Mouse (Mus musculus): ENCODE measurements around the gene Cers6. TPM values are rescaled to one million over a fixed set of nuclear protein-coding genes. Genes with fewer than 3 reads are reported as not detected.

Cers6 gene
- total RNA-seq, 2 experiments from 2014 or later, result 96.5 to 109 TPM

GRCm38 (mm10) chr2:69071440-69072235 lies 210.4 kb downstream of the Cers6 start:
- DNase-seq, result no peak

- no peak for DNase-seq
These were observed 215.9 kb downstream of the Cers6 start for GRCm38 (mm10) chr2:69077189-69077588.

DNA sequence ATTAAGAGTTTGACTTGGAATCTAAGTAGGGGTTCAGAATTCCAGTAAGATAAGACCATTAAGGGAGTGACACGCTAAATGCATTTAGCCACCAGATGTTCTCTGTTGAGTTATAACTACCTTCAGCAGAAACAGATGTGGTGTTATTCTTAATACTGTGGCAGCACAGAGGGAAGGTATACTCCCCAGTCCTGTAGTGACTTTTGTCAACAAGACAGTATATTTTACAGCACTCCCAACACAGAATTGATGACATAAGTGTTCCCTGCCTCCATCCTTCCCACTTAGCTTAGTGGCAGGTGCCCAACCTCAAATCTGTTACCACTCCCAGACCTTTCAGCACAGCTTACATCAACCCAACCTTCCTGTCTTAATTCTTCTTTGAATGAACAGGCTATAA lies 219.5 kb downstream of the Cers6 start:
- DNase-seq, result no peak

DNA sequence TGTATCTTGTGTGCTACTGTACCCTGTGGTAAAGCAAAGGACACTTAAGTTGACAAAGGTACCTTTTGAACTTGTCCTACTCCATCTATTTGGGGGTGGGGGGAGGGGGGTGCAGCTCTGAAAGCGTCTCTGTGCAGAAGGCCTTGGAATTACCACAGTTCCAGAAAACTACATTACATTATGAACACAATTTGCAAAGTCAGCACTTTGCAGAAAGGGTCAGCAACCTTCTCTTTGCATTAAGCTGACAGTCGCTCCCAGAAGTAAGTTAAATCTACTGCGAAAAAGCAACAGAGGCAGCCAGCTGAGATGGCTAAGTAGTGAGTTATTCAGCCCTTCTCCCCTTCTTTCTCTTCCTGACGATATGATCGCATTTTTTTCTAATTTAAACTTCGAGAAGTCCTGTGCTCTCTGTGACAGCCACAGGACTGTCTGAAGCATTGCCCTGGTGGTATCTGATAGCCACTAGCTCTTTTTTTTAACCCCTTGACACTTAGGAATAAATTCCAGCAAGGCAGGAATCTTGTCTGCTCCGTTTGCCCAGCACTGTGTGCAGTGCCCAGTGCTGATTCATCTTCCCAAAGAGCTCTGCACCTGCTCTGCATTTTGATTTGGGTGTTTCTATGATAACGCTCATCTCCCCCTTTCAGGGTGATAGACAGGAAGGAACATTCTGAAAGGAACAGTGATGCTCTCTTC lies 221.4 kb downstream of the Cers6 start:
- DNase-seq, result no peak

DNA sequence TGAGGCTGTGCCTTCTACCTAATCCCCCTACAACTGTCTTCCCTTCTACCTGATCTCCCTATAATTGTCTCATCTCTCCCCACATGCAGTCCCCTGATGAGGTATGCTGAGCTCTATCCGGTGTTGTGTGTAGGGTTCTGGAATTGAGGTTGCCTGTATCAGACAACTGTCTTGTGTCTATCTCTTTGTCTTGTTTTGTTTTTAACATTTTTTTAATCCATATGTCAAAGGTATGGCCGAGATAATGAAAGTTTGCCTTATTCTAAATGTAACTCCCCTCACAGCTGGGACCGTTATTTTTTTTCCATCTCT lies 221.9 kb downstream of the Cers6 start:
- no peak for DNase-seq

- DNase-seq, result no peak
These were observed 223.2 kb downstream of the Cers6 start for GRCm38 (mm10) chr2:69084416-69084815.

- no peak for DNase-seq
These were observed 225.4 kb downstream of the Cers6 start for GRCm38 (mm10) chr2:69086505-69087260.

- no peak for DNase-seq
These were observed 234.6 kb downstream of the Cers6 start for GRCm38 (mm10) chr2:69095836-69096235.

GRCm38 (mm10) chr2:69096821-69097220 lies 235.6 kb downstream of the Cers6 start:
- DNase-seq, result peak in 1 of 2 experiments; percentile 48

- no peak for DNase-seq
These were observed 236.3 kb downstream of the Cers6 start for GRCm38 (mm10) chr2:69097526-69097925.

GRCm38 (mm10) chr2:69098701-69099100 lies 237.5 kb downstream of the Cers6 start:
- DNase-seq, result no peak

- DNase-seq, result no peak
These were observed 237.9 kb downstream of the Cers6 start for GRCm38 (mm10) chr2:69099147-69099546.

GRCm38 (mm10) chr2:69100706-69101105 lies 239.5 kb downstream of the Cers6 start:
- DNase-seq, result no peak

DNA sequence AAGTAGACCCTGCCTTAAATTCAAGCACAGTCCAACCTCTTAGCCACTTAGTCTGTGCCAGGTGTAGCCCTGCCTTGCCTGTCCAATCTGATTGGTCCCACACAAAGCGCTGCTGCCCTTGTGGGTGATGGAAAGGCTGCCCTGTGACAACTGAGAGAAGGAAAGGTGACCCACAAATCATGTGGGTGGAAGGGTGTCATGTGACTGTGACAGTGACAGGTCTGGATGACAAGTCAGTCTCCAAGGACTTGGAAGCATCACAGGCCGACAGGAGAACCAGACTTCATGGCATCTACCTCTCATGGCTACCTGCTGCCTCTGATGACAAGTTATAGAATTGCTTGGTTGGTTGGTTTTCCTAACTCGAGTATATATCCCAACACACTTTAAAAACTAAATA lies 242.3 kb downstream of the Cers6 start:
- no peak for DNase-seq

- no peak for DNase-seq
These were observed 243.4 kb downstream of the Cers6 start for GRCm38 (mm10) chr2:69104511-69105145.

- no peak for DNase-seq
These were observed 248.0 kb downstream of the Cers6 start for GRCm38 (mm10) chr2:69109246-69109645.

- DNase-seq, result no peak
These were observed 248.5 kb downstream of the Cers6 start for GRCm38 (mm10) chr2:69109710-69110109.

DNA sequence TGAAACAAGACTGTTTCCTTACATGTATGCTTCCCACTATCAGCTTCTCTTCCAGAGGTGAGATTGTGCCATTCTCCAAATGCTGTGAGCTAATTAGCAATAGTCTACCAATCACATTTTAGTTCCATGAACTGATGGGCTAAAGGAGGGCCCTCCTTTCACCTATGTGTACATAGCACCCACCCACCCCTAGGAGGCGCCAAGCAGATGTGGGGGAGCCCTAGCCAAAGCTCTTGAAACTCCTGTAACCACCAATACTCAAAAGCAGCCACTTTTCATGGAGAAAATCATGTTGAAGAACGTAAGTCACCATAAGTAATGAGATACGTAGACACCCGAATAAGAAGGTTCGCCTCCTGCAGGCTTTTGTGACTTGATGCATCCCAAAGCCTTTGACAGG lies 251.4 kb downstream of the Cers6 start:
- DNase-seq, result no peak

- no peak for DNase-seq
These were observed 252.7 kb downstream of the Cers6 start for GRCm38 (mm10) chr2:69113829-69114547.

DNA sequence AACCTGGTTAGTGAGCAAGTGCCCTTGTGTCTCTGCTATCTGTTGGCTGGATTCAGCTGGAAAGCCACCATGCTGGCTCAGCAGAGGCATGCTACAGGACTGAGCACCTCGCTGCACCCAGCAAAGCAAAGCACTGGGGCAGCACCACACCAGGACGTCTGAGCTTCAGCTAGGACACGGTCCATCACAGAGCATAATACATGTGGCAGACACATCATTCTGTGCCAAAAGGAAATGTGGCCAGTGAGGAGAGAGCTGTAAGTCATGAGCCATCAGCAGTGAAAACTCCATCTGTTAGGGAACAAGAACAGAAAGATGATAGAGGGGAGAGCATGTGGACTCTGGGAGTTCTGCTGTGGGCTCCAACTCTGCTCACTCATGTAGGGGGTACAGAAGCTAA lies 254.7 kb downstream of the Cers6 start:
- no peak for DNase-seq

DNA sequence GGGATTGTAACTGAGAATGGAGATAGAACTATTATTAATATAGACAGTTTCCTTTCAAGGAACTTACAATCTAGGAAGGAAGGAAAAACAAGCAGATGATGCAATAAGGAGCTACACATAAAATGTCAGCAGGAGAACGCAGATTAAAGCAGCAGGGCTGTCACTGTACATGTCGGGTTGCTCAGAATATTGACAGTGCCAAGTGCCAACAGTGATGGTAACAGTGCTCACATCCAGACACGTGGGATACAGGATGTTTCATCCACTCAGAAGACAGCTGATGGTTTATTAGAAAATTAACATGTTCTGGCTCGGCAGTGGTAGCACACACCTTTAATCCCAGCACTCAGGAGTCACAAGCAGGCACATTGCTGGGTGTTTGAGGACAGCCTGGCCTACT lies 255.5 kb downstream of the Cers6 start:
- DNase-seq, result no peak

GRCm38 (mm10) chr2:69118994-69119393 lies 257.8 kb downstream of the Cers6 start:
- DNase-seq, result no peak
